Mouse (Mus musculus) heart, postnatal 0 days (tissue): ENCODE results near the gene Cdh16.

Experiments
- CTCF ChIP-seq: IDR thresholded peaks from 2 replicates; pipeline ENCODE4 v1.5.1; 2016; ENCODE audit warnings: antibody characterized with exemption, control low read depth, low read depth
- EP300 ChIP-seq: IDR thresholded peaks from 2 replicates; pipeline ENCODE4 v1.6.1; 2016; ENCODE audit warnings: antibody characterized with exemption, low read depth

GRCm38 (mm10) chr8:104638010-104638409, 13.8 kb upstream of the Cdh16 start:
- no peak for TF ChIP-seq CTCF
- TF ChIP-seq EP300 = no peak
